Mouse (Mus musculus): ENCODE measurements around the gene Hsd17b12. TPM values are rescaled to one million over a fixed set of nuclear protein-coding genes. Genes with fewer than 3 reads are reported as not detected.

Gene Hsd17b12
- polyA plus RNA-seq, 1 experiment from 2014 or later = 128 TPM

- WGBS = 95% methylated on average over 2 of the region's 2 CpGs
- peaks cover 6% of the 10 kb centered on the region; the same call in 1 of the 2 replicates for H3K4me1 ChIP-seq (replicated peaks; ENCODE audit: control insufficient read depth, insufficient read depth, low read length)
- no peak overlapping the region for H3K4me3 ChIP-seq (ENCODE audit: low read depth, low read length)
- H3K27me3 ChIP-seq (ENCODE audit: control insufficient read depth, insufficient read depth, low read length) = no peaks in the 10 kb centered on the region
- no peak overlapping the region for H3K9ac ChIP-seq (ENCODE audit: low read length)
- H3K4me2 ChIP-seq (ENCODE audit: low read depth, low read length, severe bottlenecking) = no peak overlapping the region
- no peaks in the 10 kb centered on the region for H3K9me3 ChIP-seq (ENCODE audit: control insufficient read depth, low read length)
- DNase-seq (ENCODE audit: low spot score) (no peak), ATAC-seq (replicated peaks; ENCODE audit: low FRiP score) (no peak)
- no peak overlapping the region for H3K27ac ChIP-seq (ENCODE audit: low read depth, low read length)
- no peaks in the 10 kb centered on the region; the same call in 1 of the 2 replicates for H3K36me3 ChIP-seq (ENCODE audit: control insufficient read depth, insufficient read depth, low read length)
Observed at GRCm38 (mm10) chr2:93988440-93988839, 169.3 kb downstream of the Hsd17b12 start.

Small RNA genes within 50 kb of the gene (microRNA-seq; reads per million reads assigned to microRNA genes)
- not detected for gene Gm23630 (ENCODE audit: insufficient number of aligned reads)

Other genes starting within 250 kb of the Hsd17b12 start
- 8.5 and 11.2 TPM in 2 replicates for gene Gm13889, start 200.8 kb downstream of the Hsd17b12 start, polyA plus RNA-seq (2014; fragmentation: Nextera tagmentation; extraction: Ambion mirVana)
- not detected in 2 replicates for gene Gm27027, start 161.6 kb downstream of the Hsd17b12 start, polyA plus RNA-seq (2014; fragmentation: Nextera tagmentation; extraction: Ambion mirVana)
- gene Alkbh3, start 147.2 kb downstream of the Hsd17b12 start, polyA plus RNA-seq (2014; fragmentation: Nextera tagmentation; extraction: Ambion mirVana) = 51.4 and 51.9 TPM in 2 replicates
- 15.1 and 15.4 TPM in 2 replicates for gene Ttc17, start 248.7 kb upstream of the Hsd17b12 start, polyA plus RNA-seq (2014; fragmentation: Nextera tagmentation; extraction: Ambion mirVana)

Measured in forebrain, embryonic 11.5 days (tissue).